Mouse (Mus musculus) heart, embryonic 14.5 days (tissue): Measurements from ENCODE around the gene Ccna1. TPM values are rescaled to one million over a fixed set of nuclear protein-coding genes. Genes with fewer than 3 reads are reported as not detected.

Source experiments
- ATAC-seq: fragments of 200-750 bp; cut with Nextera tagmentation; 2 replicates; pipeline ENCODE4 v1.8.0; 2017; ENCODE audit warnings: low read depth, moderate TSS enrichment; ENCODE audit not compliant: insufficient number of reproducible peaks, insufficient read depth, low FRiP score
- H3K27ac ChIP-seq, 2 experiments: fragments of 200-500 bp in 1 of 2; fragments of 300-500 bp in 1 of 2; sonication (generic) in 1 of 2; replicated peaks in 1 of 2; 2 replicates each; pipeline ENCODE4 v1.5.1; 2012 to 2014; ENCODE audit warnings: low read depth in 2 of 2, low read length in 2 of 2, control low read depth in 1 of 2, mild to moderate bottlenecking in 1 of 2, mixed read lengths in 1 of 2; ENCODE audit not compliant: control insufficient read depth in 1 of 2, insufficient read depth in 1 of 2
- H3K27me3 ChIP-seq: fragments of 300-500 bp; sonication (generic); 2 replicates; pipeline ENCODE4 v1.6.1; 2014; ENCODE audit warnings: mild to moderate bottlenecking, low read length, control low read depth; ENCODE audit not compliant: control insufficient read depth, insufficient read depth
- H3K36me3 ChIP-seq: fragments of 300-500 bp; sonication (generic); 2 replicates; pipeline ENCODE4 v1.6.1; 2014; ENCODE audit warnings: mild to moderate bottlenecking, control low read depth, low read length, mixed read lengths; ENCODE audit not compliant: control insufficient read depth, insufficient read depth
- H3K4me1 ChIP-seq, 2 experiments: fragments of 200-500 bp in 1 of 2; fragments of 300-500 bp in 1 of 2; sonication (generic) in 1 of 2; 2 replicates each; pipeline ENCODE4 v1.6.1; 2012 to 2014; ENCODE audit warnings: low read length in 2 of 2, control low read depth in 1 of 2, mixed read lengths in 1 of 2; ENCODE audit not compliant: control insufficient read depth in 2 of 2, insufficient read depth in 2 of 2
- H3K4me2 ChIP-seq: fragments of 300-500 bp; sonication (generic); 2 replicates; pipeline ENCODE4 v1.6.1; 2014; ENCODE audit warnings: mild to moderate bottlenecking, low read length
- H3K4me3 ChIP-seq, 2 experiments: fragments of 200-500 bp in 1 of 2; fragments of 300-500 bp in 1 of 2; sonication (generic) in 1 of 2; 2 replicates each; pipeline ENCODE4 v1.5.1; 2012 to 2014; ENCODE audit warnings: low read length in 2 of 2, mild to moderate bottlenecking in 2 of 2, control low read depth in 1 of 2, low read depth in 1 of 2, moderate library complexity in 1 of 2; ENCODE audit not compliant: control insufficient read depth in 1 of 2, insufficient read depth in 1 of 2
- H3K9ac ChIP-seq: fragments of 300-500 bp; sonication (generic); 2 replicates; pipeline ENCODE4 v1.6.1; 2014; ENCODE audit warnings: mild to moderate bottlenecking, low read length
- H3K9me3 ChIP-seq: fragments of 300-500 bp; sonication (generic); 2 replicates; pipeline ENCODE4 v1.6.1; 2016; ENCODE audit warnings: low read length, control low read depth; ENCODE audit not compliant: control insufficient read depth
- WGBS: fragments of 180-500 bp; shearing (Covaris S2); extraction: QIAGEN DNeasy Blood & Tissue Kit; methylation state at CpG from one replicate; pipeline ENCODE4 v1.1.7; 2014; 5-methylcytosine and 5-hydroxymethylcytosine counted together
- polyA plus RNA-seq: library from polyadenylated mRNA; unstranded; fragments of >200 nt; fragmentation: Nextera tagmentation; extraction: Ambion mirVana; gene quantifications from 2 replicates; pipeline ENCODE4 v1.2.1, GENCODE M21; 2014

Ccna1 gene
- polyA plus RNA-seq, 1 experiment from 2014 or later = 2.4 TPM

DNA sequence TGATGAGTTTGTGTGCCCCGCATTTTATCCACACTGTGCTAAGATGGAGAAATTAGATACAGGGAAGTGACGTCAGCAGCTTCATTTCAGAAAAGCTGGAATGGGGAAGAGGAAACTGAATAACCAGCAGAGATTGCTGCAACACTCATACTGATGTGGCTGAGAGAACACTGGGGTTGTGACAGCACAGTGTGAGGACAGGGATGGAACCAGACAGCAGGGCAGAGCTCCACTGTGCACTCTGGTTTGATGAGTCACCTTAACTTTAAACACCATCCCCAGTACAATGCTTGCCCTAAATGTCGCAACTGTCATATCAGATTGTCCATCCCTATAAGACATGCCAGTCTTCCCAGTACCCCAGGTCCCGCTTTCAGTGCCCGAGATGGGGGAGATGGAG is 17.7 kb downstream of the Ccna1 start:
- no peak overlapping the region for H3K27ac ChIP-seq

DNA sequence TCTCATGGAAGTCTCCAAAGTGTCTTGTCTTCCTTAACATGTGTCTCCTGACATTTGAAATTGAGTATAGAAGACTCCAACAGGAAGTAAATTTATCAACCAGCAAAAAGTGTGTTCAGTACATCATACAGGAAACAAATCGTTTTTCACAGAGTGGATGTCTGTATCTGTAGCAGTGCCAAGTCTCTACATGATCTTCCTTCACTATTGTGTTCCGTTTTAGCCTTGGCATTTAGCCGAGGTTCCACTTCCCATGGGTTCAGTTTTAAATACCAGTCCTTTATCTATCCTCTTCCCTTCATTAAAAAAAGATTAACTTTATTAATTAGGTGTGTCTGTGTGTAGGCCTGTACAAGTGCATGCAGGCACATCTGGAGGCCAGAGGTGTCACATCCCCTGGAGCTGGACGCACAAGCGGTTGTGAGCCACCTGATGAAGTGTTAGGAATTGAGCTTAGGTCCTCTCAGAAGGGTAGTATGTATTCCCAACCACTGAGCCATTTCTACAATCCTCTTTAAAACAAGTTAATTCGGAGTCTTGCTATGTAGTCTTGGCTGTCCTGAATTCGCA is 27.9 kb downstream of the Ccna1 start:
- Histone ChIP-seq H3K4me1 (no peaks in the 10 kb centered on the region; a peak in 1 of 4 replicates), H3K4me2 (no peak overlapping the region), H3K27me3 (no peaks in the 10 kb centered on the region), H3K4me3 (no peak overlapping the region), H3K27ac (no peak overlapping the region), H3K9me3 (peaks cover 1% of the 10 kb centered on the region; the same call in 1 of the 2 replicates), H3K9ac (no peak overlapping the region), H3K36me3 (no peaks in the 10 kb centered on the region)
- WGBS = 71% methylated on average over 7 of the region's 7 CpGs
- no peak for ATAC-seq

More for the DNA sequence above, 17.7 kb downstream of the Ccna1 start:
- no peaks in the 10 kb centered on the region for H3K4me1 ChIP-seq
- no peak overlapping the region for H3K9ac ChIP-seq
- WGBS = 78% methylated on average over 5 of the region's 5 CpGs
- H3K4me2 ChIP-seq = no peak overlapping the region
- no peaks in the 10 kb centered on the region for H3K27me3 ChIP-seq
- ATAC-seq = no peak
- no peaks in the 10 kb centered on the region for H3K9me3 ChIP-seq
- no peak overlapping the region for H3K4me3 ChIP-seq
- no peaks in the 10 kb centered on the region for H3K36me3 ChIP-seq

DNA sequence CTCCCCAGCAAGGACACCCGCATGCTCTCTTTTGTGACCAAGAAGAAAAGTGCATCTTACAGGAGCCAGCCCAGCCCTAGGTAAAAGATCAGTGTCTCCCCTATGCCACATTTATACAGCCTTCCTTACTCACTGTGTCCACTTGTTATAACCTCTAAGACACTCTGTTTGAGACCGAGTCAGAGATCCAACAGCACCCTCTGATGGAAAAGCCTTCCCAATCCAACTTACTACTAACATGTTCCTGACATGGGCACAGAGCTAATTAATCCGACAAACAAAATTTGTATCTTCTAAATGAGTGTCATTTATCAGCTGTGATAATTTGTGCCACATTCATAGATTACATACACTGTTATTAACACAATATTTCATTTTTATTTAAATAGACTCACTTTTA is 29.8 kb downstream of the Ccna1 start:
- Histone ChIP-seq H3K36me3 (no peaks in the 10 kb centered on the region), H3K9me3 (peaks cover 5% of the 10 kb centered on the region; the same call in 1 of the 2 replicates), H3K9ac (no peak overlapping the region), H3K4me1 (no peaks in the 10 kb centered on the region; a peak in 1 of 4 replicates), H3K4me2 (no peak overlapping the region), H3K27ac (no peak overlapping the region), H3K4me3 (no peak overlapping the region), H3K27me3 (no peaks in the 10 kb centered on the region)
- no peak for ATAC-seq
- 74% methylated on average over 3 of the region's 3 CpGs for WGBS

DNA sequence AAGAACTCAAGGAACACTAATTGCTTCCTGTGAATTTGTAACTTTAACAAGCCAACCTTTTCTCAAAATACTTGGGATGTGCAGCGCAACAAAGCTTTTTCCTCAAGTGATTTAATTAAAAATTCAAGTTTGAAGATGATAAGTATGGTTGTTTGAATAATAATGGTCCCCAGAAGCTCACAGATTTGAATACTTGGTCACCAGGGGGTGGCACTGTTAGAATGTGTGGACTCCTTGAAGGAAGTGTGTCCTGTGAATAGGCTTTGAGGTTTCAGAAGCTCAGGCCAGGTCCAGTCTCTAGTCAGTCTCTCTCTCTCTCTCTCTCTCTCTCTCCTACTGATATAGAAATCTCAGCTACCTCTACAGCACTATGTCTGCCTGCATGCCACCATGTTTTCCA is 32.0 kb downstream of the Ccna1 start:
- Histone ChIP-seq H3K4me2 (no peak overlapping the region), H3K9me3 (peaks cover 5% of the 10 kb centered on the region; the same call in 1 of the 2 replicates)
- WGBS = 81% methylated on average over 1 of the region's 1 CpGs

DNA sequence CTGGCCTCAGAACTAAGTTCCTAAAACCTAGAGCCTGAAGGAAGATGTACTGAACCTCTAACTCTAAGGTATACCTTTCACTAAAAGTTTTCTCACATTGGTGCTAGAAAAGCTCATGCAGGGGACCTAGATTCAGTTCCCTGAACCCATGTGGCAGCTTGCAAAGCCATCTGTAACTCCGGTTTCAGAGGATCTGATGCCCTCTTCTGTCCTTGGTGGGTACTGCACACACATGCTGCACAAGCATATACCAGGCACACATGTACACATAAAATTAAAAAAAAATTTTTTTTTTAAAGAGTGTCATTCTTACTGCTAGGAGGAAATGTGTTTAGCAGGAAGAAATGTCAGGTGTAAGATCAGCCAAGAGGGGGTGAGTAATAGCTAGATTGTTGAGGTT is 33.1 kb downstream of the Ccna1 start:
- WGBS = 70% methylated on average over 1 of the region's 1 CpGs
- no peak overlapping the region for H3K4me2 ChIP-seq
- H3K27ac ChIP-seq = no peak overlapping the region
- H3K9ac ChIP-seq = no peak overlapping the region
- H3K27me3 ChIP-seq = no peaks in the 10 kb centered on the region
- peaks cover 5% of the 10 kb centered on the region; the same call in 1 of the 2 replicates for H3K9me3 ChIP-seq
- H3K4me3 ChIP-seq = no peak overlapping the region
- no peaks in the 10 kb centered on the region; a peak in 1 of 4 replicates for H3K4me1 ChIP-seq
- no peaks in the 10 kb centered on the region for H3K36me3 ChIP-seq
- ATAC-seq = no peak

More for the DNA sequence above, 32.0 kb downstream of the Ccna1 start:
- ATAC-seq = no peak
- no peak overlapping the region for H3K27ac ChIP-seq
- no peak overlapping the region for H3K4me3 ChIP-seq
- no peaks in the 10 kb centered on the region for H3K27me3 ChIP-seq
- H3K4me1 ChIP-seq = no peaks in the 10 kb centered on the region; a peak in 1 of 4 replicates
- H3K9ac ChIP-seq = no peak overlapping the region
- H3K36me3 ChIP-seq = no peaks in the 10 kb centered on the region

DNA sequence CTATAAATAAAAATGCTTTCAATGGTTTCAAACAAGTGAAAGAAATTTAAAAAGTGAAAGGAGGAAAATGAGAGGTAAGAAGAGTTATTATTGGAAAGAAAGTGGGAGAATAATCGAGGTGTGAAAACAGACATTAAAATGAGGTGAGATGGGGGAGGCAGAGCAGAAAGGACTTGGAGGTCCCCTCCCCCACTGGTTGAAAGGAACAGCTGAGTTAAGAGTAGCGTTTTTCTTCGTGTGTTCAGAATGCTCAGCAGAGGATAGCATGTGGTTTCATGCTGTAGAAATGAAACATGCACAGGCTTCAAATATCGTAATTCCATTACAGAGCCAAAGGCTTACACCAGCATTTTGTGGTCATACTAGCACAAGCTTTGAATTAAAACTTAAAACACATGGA is 42.8 kb downstream of the Ccna1 start:
- Histone ChIP-seq H3K9me3 (no peaks in the 10 kb centered on the region), H3K4me2 (no peak overlapping the region), H3K4me1 (no peaks in the 10 kb centered on the region), H3K9ac (no peak overlapping the region), H3K27ac (no peak overlapping the region), H3K4me3 (no peak overlapping the region), H3K36me3 (no peaks in the 10 kb centered on the region), H3K27me3 (no peaks in the 10 kb centered on the region)
- 64% methylated on average over 4 of the region's 4 CpGs for WGBS
- ATAC-seq = no peak

DNA sequence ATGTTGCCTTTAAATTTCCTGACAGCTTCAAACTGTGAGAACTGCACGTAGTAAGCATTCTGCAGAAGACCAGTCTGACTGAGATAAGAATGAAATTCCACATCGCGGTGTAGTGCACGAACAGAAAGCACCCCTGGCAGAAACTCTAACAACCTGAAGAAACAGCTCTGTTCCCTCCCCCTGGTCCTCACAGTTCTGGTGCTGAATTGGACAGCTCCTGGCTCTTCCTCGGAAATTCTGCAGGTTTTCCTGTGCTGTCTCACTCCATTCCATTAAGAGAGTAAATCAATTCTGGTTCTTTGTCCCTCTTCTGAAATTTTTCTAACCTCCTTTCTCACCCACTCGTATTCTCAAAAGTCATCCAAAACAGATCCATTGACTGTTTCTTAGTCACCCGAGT is 43.6 kb downstream of the Ccna1 start:
- no peak for ATAC-seq
- Histone ChIP-seq H3K27me3 (no peaks in the 10 kb centered on the region), H3K4me2 (no peak overlapping the region), H3K4me3 (no peak overlapping the region), H3K27ac (no peak overlapping the region), H3K9me3 (no peaks in the 10 kb centered on the region), H3K4me1 (no peaks in the 10 kb centered on the region), H3K9ac (no peak overlapping the region), H3K36me3 (no peaks in the 10 kb centered on the region)
- WGBS = 16% methylated on average over 7 of the region's 7 CpGs
